Mouse (Mus musculus) liver, embryonic 12.5 days (tissue): ENCODE data around the gene Cenpf. TPM values are rescaled to one million over a fixed set of nuclear protein-coding genes. Genes with fewer than 3 reads are reported as not detected.

Source experiments
- ATAC-seq: fragments of 200-750 bp; cut with Nextera tagmentation; 2 replicates; pipeline ENCODE4 v1.8.0; 2017; ENCODE audit warnings: moderate number of reproducible peaks, mild to moderate bottlenecking, moderate library complexity
- H3K27ac ChIP-seq: fragments of 300-500 bp; sonication (generic); 2 replicates; pipeline ENCODE4 v1.5.1; 2016; ENCODE audit warnings: mild to moderate bottlenecking
- H3K27me3 ChIP-seq: fragments of 300-500 bp; sonication (generic); replicated peaks from 2 replicates; pipeline ENCODE4 v1.6.1; 2016; ENCODE audit warnings: mild to moderate bottlenecking, moderate library complexity
- H3K36me3 ChIP-seq: fragments of 300-500 bp; sonication (generic); 2 replicates; pipeline ENCODE4 v1.6.1; 2016; ENCODE audit warnings: mild to moderate bottlenecking, moderate library complexity
- H3K4me1 ChIP-seq: fragments of 300-500 bp; sonication (generic); 2 replicates; pipeline ENCODE4 v1.6.1; 2016
- H3K4me2 ChIP-seq: fragments of 300-500 bp; sonication (generic); 2 replicates; pipeline ENCODE4 v1.6.1; 2016; ENCODE audit warnings: mild to moderate bottlenecking, moderate library complexity
- H3K4me3 ChIP-seq: fragments of 300-500 bp; sonication (generic); 2 replicates; pipeline ENCODE4 v1.5.1; 2016; ENCODE audit warnings: mild to moderate bottlenecking, moderate library complexity
- H3K9ac ChIP-seq: fragments of 300-500 bp; sonication (generic); 2 replicates; pipeline ENCODE4 v1.6.1; 2016; ENCODE audit warnings: mild to moderate bottlenecking, moderate library complexity
- H3K9me3 ChIP-seq: fragments of 300-500 bp; sonication (generic); replicated peaks from 2 replicates; pipeline ENCODE4 v1.6.1; 2016; ENCODE audit warnings: mild to moderate bottlenecking, moderate library complexity
- WGBS: fragments of 180-500 bp; shearing (Covaris S2); methylation state at CpG from one replicate; pipeline ENCODE4 v1.1.7; 2016; ENCODE audit not compliant: insufficient replicate concordance; 5-methylcytosine and 5-hydroxymethylcytosine counted together
- polyA plus RNA-seq: library from polyadenylated mRNA; unstranded; fragments of >200 nt; fragmentation: Nextera tagmentation; extraction: Ambion mirVana; gene quantifications from 2 replicates; pipeline ENCODE4 v1.2.1, GENCODE M21; 2016

Gene Cenpf
- polyA plus RNA-seq, 1 experiment from 2014 or later, result 52.5 TPM

- Histone ChIP-seq H3K9me3 (no peaks in the 10 kb centered on the region), H3K36me3 (no peaks in the 10 kb centered on the region), H3K4me1 (no peaks in the 10 kb centered on the region)
These were observed 68.7 kb downstream of the Cenpf start for GRCm38 (mm10) chr1:189618970-189619740.

GRCm38 (mm10) chr1:189617381-189617780 lies 70.5 kb downstream of the Cenpf start:
- no peaks in the 10 kb centered on the region for H3K4me1 ChIP-seq
- WGBS, result 75% methylated on average over 5 of the region's 5 CpGs
- no peaks in the 10 kb centered on the region for H3K27me3 ChIP-seq
- H3K9ac ChIP-seq, result no peak overlapping the region
- no peak for ATAC-seq
- H3K4me3 ChIP-seq, result no peak overlapping the region
- H3K36me3 ChIP-seq, result no peaks in the 10 kb centered on the region
- H3K27ac ChIP-seq, result no peak overlapping the region
- H3K4me2 ChIP-seq, result no peak overlapping the region
- H3K9me3 ChIP-seq, result no peaks in the 10 kb centered on the region

More at GRCm38 (mm10) chr1:189618970-189619740, 68.7 kb downstream of the Cenpf start:
- 58% methylated on average over 13 of the region's 13 CpGs for WGBS
- H3K4me2 ChIP-seq, result no peak overlapping the region
- no peak for ATAC-seq
- H3K27me3 ChIP-seq, result no peaks in the 10 kb centered on the region
- H3K27ac ChIP-seq, result no peak overlapping the region
- H3K4me3 ChIP-seq, result no peak overlapping the region
- H3K9ac ChIP-seq, result no peak overlapping the region

- Histone ChIP-seq H3K27ac (no peak overlapping the region), H3K27me3 (no peaks in the 10 kb centered on the region), H3K9ac (no peak overlapping the region), H3K4me1 (no peaks in the 10 kb centered on the region), H3K36me3 (no peaks in the 10 kb centered on the region), H3K9me3 (no peaks in the 10 kb centered on the region), H3K4me2 (no peak overlapping the region), H3K4me3 (no peak overlapping the region)
- WGBS, result 75% methylated on average over 7 of the region's 7 CpGs
- no peak for ATAC-seq
These were observed 72.6 kb downstream of the Cenpf start for GRCm38 (mm10) chr1:189615246-189615645.

DNA sequence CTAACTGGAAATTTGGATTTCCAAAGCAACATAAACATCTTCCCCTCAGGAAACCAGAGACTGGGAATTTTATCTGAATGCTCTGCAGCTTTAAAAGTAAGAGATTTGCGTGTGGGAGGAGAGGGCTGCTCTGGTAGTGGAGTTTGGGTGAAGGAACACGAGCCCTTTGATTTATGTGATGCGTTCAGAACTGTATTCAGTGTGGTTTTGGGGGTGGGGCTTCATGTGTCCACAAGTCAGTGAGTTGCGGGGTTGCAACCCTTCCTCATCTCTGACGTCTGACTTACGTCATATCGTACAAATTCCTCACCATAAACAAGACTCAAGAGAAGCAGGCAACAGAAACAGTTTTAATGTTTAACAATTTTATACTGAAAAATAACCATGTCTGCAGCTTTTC lies 74.8 kb downstream of the Cenpf start:
- Histone ChIP-seq H3K27ac (no peak overlapping the region), H3K27me3 (no peaks in the 10 kb centered on the region), H3K4me3 (no peak overlapping the region), H3K9me3 (no peaks in the 10 kb centered on the region), H3K4me1 (no peaks in the 10 kb centered on the region), H3K36me3 (no peaks in the 10 kb centered on the region), H3K9ac (no peak overlapping the region), H3K4me2 (no peak overlapping the region)
- no peak for ATAC-seq
- 49% methylated on average over 7 of the region's 7 CpGs for WGBS

DNA sequence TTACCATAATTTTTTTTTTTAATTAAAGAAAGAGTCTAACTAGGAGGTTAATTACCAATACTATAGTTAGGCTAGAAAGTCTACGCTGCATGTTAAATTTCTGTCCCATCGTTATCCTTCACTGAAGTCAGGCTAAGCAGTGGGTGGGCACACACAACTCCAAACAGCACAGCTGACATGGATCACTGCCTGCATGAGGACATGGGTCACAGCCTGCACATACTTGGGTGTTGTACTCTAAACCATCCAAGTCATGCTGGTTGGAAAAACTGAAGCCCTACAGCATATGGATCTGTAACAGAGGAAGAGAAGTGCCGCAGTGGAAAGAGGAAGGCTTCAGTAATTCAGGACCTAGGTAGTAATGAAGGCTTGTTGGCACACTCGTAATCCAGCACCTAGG lies 76.1 kb downstream of the Cenpf start:
- H3K9me3 ChIP-seq, result no peaks in the 10 kb centered on the region
- H3K4me2 ChIP-seq, result no peak overlapping the region
- ATAC-seq, result no peak
- WGBS, result 71% methylated on average over 4 of the region's 4 CpGs
- no peaks in the 10 kb centered on the region for H3K4me1 ChIP-seq
- H3K4me3 ChIP-seq, result no peak overlapping the region
- no peak overlapping the region for H3K27ac ChIP-seq
- no peak overlapping the region for H3K9ac ChIP-seq
- no peaks in the 10 kb centered on the region for H3K36me3 ChIP-seq
- H3K27me3 ChIP-seq, result no peaks in the 10 kb centered on the region

DNA sequence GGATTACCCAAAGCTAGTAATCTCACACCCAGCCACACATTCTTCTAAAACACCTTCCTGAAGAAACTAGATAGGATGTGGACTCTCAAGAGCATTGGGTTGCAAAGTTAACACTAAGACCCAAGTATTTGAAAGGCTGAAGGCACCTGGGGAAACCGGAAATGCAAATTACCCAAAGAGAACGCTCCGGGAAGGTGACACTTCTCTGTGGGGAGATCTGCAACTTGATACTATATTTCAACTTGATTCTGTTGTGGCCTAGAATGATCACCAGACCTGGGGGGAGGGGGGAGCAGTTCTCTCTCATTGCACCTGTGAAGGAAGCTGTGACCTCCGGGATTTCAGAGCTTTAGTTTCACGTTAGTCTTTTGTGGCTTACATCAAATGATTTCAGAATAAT lies 79.2 kb downstream of the Cenpf start:
- H3K9ac ChIP-seq, result no peak overlapping the region
- no peak overlapping the region for H3K4me2 ChIP-seq
- WGBS, result 7% methylated on average over 5 of the region's 5 CpGs
- no peaks in the 10 kb centered on the region for H3K36me3 ChIP-seq
- H3K27me3 ChIP-seq, result no peaks in the 10 kb centered on the region
- H3K27ac ChIP-seq, result no peak overlapping the region
- H3K4me1 ChIP-seq, result no peaks in the 10 kb centered on the region
- H3K9me3 ChIP-seq, result no peaks in the 10 kb centered on the region
- H3K4me3 ChIP-seq, result no peak overlapping the region
- ATAC-seq, result no peak

DNA sequence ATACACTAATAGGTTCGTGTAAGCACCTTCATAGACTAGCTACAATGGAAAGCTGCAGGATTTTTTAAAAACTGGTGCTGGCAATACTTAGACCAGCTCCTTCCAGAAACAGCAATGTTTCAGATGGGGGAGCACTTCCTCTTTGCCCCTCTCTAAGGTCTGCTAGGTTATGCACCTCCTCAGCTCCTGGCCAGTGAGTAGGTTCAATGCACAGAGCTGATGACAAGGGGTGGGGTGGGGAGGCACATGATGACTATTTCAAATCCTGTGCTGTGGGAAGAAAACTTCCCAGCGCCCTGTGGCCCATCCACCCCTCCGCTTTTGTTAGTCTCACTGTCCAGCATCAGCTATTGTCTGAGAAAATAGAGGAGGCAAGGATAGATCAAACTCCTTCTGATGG lies 79.8 kb downstream of the Cenpf start:
- Histone ChIP-seq H3K9me3 (no peaks in the 10 kb centered on the region), H3K4me1 (no peaks in the 10 kb centered on the region), H3K27ac (no peak overlapping the region), H3K9ac (no peak overlapping the region), H3K4me2 (no peak overlapping the region), H3K4me3 (no peak overlapping the region), H3K36me3 (no peaks in the 10 kb centered on the region), H3K27me3 (no peaks in the 10 kb centered on the region)
- WGBS, result 64% methylated on average over 3 of the region's 3 CpGs
- no peak for ATAC-seq

- no peak for ATAC-seq
- Histone ChIP-seq H3K9ac (no peak overlapping the region), H3K36me3 (no peaks in the 10 kb centered on the region), H3K4me2 (no peak overlapping the region), H3K4me3 (no peak overlapping the region), H3K27me3 (no peaks in the 10 kb centered on the region), H3K9me3 (no peaks in the 10 kb centered on the region), H3K27ac (no peak overlapping the region), H3K4me1 (no peaks in the 10 kb centered on the region)
- 82% methylated on average over 8 of the region's 8 CpGs for WGBS
These were observed 82.2 kb downstream of the Cenpf start for GRCm38 (mm10) chr1:189605598-189606126.

DNA sequence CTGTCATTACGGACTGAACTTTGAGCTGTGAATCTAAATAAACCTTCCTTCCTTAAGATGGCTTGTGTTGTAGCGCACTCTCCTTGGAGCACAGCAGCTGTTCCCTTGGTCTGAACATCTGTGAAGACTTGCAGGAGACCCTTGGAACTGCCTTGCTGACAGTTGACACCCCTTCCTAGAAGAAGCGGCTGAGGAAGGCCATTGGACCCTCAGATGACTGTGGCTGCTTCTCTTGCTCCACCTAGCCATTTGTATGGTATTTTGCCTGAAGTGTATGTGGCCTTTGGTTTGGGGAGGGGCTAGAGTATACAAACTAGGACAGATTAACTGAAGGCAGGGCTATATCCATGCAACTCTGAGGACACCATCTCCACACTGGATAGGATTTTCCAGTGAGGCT lies 90.8 kb downstream of the Cenpf start:
- Histone ChIP-seq H3K4me1 (no peaks in the 10 kb centered on the region), H3K4me3 (no peak overlapping the region), H3K9me3 (no peaks in the 10 kb centered on the region), H3K9ac (no peak overlapping the region), H3K4me2 (no peak overlapping the region), H3K36me3 (no peaks in the 10 kb centered on the region), H3K27me3 (no peaks in the 10 kb centered on the region), H3K27ac (no peak overlapping the region)
- ATAC-seq, result no peak
- 74% methylated on average over 3 of the region's 3 CpGs for WGBS

Other genes starting within 250 kb of the Cenpf start
- 0.70 and 0.86 TPM in 2 replicates for gene Ptpn14, start 40.2 kb upstream of the Cenpf start, polyA plus RNA-seq
- 49.0 and 53.4 TPM in 2 replicates for gene Smyd2, start 234.3 kb upstream of the Cenpf start, polyA plus RNA-seq